Mouse (Mus musculus): ENCODE measurements around the gene Tenm4.

- TF ChIP-seq CTCF (IDR thresholded peaks at IDR 0.05; ENCODE audit: low read depth): no peak
- TF ChIP-seq EP300 (IDR thresholded peaks at IDR 0.05; ENCODE audit: low read depth): no peak
Observed at GRCm38 (mm10) chr7:96677082-96677481, 506.0 kb downstream of the Tenm4 start.

All from liver, postnatal 0 days (tissue).